Comparison of ENCODE assay signal across 8 mouse cellular contexts in the genomic region with DNA sequence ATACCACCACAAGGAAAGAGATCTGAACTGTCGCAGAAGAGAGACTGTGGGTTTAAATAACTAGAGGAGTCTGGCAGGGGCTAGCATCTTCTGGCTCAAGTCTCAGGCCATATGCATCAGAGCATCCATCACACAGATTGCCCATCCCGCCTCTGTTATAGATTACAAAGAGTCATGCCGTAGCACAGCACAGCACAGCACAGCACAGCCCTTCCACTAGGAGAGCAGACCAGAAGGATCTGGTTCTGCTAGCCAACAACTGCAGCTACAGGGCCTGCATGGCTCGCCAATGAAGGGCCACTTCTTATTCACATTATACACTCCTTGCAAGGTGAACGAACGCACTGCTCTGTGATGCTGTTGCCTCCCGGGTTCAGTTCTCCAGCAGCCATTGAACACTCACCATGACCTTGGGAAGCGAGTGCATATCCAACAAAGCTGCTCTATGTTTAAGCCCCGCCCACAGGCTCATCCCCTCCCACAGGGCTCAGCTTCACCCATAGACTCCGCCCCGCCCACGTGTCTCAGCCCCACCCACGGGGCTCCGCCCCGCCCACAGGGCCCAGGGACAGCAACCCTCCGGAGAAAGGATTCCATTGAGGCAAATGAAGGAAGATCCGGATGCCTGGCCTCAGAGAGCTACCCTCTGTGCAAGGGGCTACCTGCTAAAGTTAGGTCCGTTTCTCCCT. TPM values are rescaled to one million over a fixed set of nuclear protein-coding genes. Genes with fewer than 3 reads are reported as not detected.
DNase-seq lines count a peak whose midpoint lies in the region; ATAC-seq lines count a peak whose summit lies in the region.

No protein-coding gene starts in this region.

- peak; percentile 46 for DNase-seq in c-Kit-positive CD71-positive TER-119-negative erythroid progenitor cells, embryonic 14.5 days (ENCODE audit: low read depth)
- peak; percentile 83 for DNase-seq in neural tube, embryonic 11.5 days (ENCODE audit: low spot score)
- no peak for DNase-seq in spleen, postnatal 36 days (ENCODE audit: low spot score in 2 of 2)
- no peak for DNase-seq in right cerebral cortex, postnatal 14 days

- WGBS in midbrain, embryonic 12.5 days: 22% methylated on average over 18 of the region's 18 CpGs
- 25% methylated on average over 18 of the region's 18 CpGs for WGBS in midbrain, embryonic 15.5 days
- WGBS in hindbrain, embryonic 15.5 days: 24% methylated on average over 18 of the region's 18 CpGs
- 22% methylated on average over 18 of the region's 18 CpGs for WGBS in limb, embryonic 15.5 days
- WGBS in neural tube, embryonic 11.5 days: 16% methylated on average over 18 of the region's 18 CpGs

- H3K9me3 ChIP-seq in midbrain, embryonic 12.5 days: no peaks in the 10 kb centered on the region
- no peaks in the 10 kb centered on the region for H3K9me3 ChIP-seq in midbrain, embryonic 15.5 days
- no peaks in the 10 kb centered on the region for H3K9me3 ChIP-seq in hindbrain, embryonic 15.5 days
- H3K9me3 ChIP-seq in limb, embryonic 15.5 days: no peaks in the 10 kb centered on the region
- no peaks in the 10 kb centered on the region for H3K9me3 ChIP-seq in neural tube, embryonic 11.5 days (ENCODE audit: control insufficient read depth, low read length)

- peaks cover 7% of the 10 kb centered on the region for H3K4me1 ChIP-seq in midbrain, embryonic 12.5 days
- no peaks in the 10 kb centered on the region for H3K4me1 ChIP-seq in midbrain, embryonic 15.5 days
- peaks cover 3% of the 10 kb centered on the region; the same call in 1 of the 2 replicates for H3K4me1 ChIP-seq in hindbrain, embryonic 15.5 days (replicated peaks)
- H3K4me1 ChIP-seq in limb, embryonic 15.5 days: 0 out of 2 replicates have a peak, but pooled peaks cover 5% of the 10 kb centered on the region
- no peaks in the 10 kb centered on the region for H3K4me1 ChIP-seq in neural tube, embryonic 11.5 days (ENCODE audit: control insufficient read depth, insufficient read depth, low read length)

- peak overlapping the region; percentile 25; the same call in 1 of the 2 replicates for H3K4me2 ChIP-seq in midbrain, embryonic 12.5 days (replicated peaks)
- no peak overlapping the region for H3K4me2 ChIP-seq in midbrain, embryonic 15.5 days
- H3K4me2 ChIP-seq in hindbrain, embryonic 15.5 days: no peak overlapping the region
- H3K4me2 ChIP-seq in limb, embryonic 15.5 days: peak overlapping the region; percentile 4; the same call in 1 of the 2 replicates
- H3K4me2 ChIP-seq in neural tube, embryonic 11.5 days (ENCODE audit: low read depth): no peak overlapping the region

- H3K27me3 ChIP-seq in midbrain, embryonic 12.5 days: 0 out of 2 replicates have a peak, but pooled peaks cover 6% of the 10 kb centered on the region
- peaks cover 4% of the 10 kb centered on the region for H3K27me3 ChIP-seq in midbrain, embryonic 15.5 days (replicated peaks)
- no peaks in the 10 kb centered on the region for H3K27me3 ChIP-seq in hindbrain, embryonic 15.5 days
- H3K27me3 ChIP-seq in limb, embryonic 15.5 days: no peaks in the 10 kb centered on the region
- no peaks in the 10 kb centered on the region for H3K27me3 ChIP-seq in neural tube, embryonic 11.5 days (ENCODE audit: control insufficient read depth, insufficient read depth, low read length)

- ATAC-seq in midbrain, embryonic 12.5 days (ENCODE audit: low FRiP score, low read depth): 0 out of 2 replicates have a peak, but pooled peaks have one; percentile 27
- no peak for ATAC-seq in midbrain, embryonic 15.5 days (replicated peaks)
- ATAC-seq in hindbrain, embryonic 15.5 days (ENCODE audit: low FRiP score, low read depth): peak; percentile 19; the same call in 1 of the 2 replicates
- ATAC-seq in limb, embryonic 15.5 days (ENCODE audit: insufficient number of reproducible peaks, low FRiP score, low TSS enrichment, low read depth): no peak
- ATAC-seq in neural tube, embryonic 11.5 days (ENCODE audit: insufficient read depth, low FRiP score, low TSS enrichment): peak; percentile 13; the same call in 1 of the 2 replicates

- H3K9ac ChIP-seq in midbrain, embryonic 12.5 days (replicated peaks): no peak overlapping the region
- no peak overlapping the region for H3K9ac ChIP-seq in midbrain, embryonic 15.5 days
- H3K9ac ChIP-seq in hindbrain, embryonic 15.5 days: no peak overlapping the region
- no peak overlapping the region for H3K9ac ChIP-seq in limb, embryonic 15.5 days
- no peak overlapping the region for H3K9ac ChIP-seq in neural tube, embryonic 11.5 days (ENCODE audit: low read length)

- no peaks in the 10 kb centered on the region for H3K36me3 ChIP-seq in midbrain, embryonic 12.5 days
- no peaks in the 10 kb centered on the region for H3K36me3 ChIP-seq in midbrain, embryonic 15.5 days (replicated peaks)
- H3K36me3 ChIP-seq in hindbrain, embryonic 15.5 days: no peaks in the 10 kb centered on the region
- no peaks in the 10 kb centered on the region for H3K36me3 ChIP-seq in limb, embryonic 15.5 days
- H3K36me3 ChIP-seq in neural tube, embryonic 11.5 days (ENCODE audit: control insufficient read depth, insufficient read depth, low read length): no peaks in the 10 kb centered on the region

- H3K4me3 ChIP-seq in midbrain, embryonic 12.5 days: no peak overlapping the region
- H3K4me3 ChIP-seq in midbrain, embryonic 15.5 days: no peak overlapping the region
- no peak overlapping the region for H3K4me3 ChIP-seq in hindbrain, embryonic 15.5 days
- H3K4me3 ChIP-seq in limb, embryonic 15.5 days: no peak overlapping the region
- H3K4me3 ChIP-seq in neural tube, embryonic 11.5 days (ENCODE audit: low read depth, low read length): no peak overlapping the region

- H3K27ac ChIP-seq in midbrain, embryonic 12.5 days (replicated peaks): no peak overlapping the region
- no peak overlapping the region for H3K27ac ChIP-seq in midbrain, embryonic 15.5 days
- H3K27ac ChIP-seq in hindbrain, embryonic 15.5 days (replicated peaks): no peak overlapping the region
- no peak overlapping the region for H3K27ac ChIP-seq in limb, embryonic 15.5 days
- H3K27ac ChIP-seq in neural tube, embryonic 11.5 days (ENCODE audit: low read depth, low read length): no peak overlapping the region

RNA-seq across cellular contexts. Expression of a gene that starts 28.5 kb away (rescaled TPM):
- polyA plus RNA-seq in midbrain, embryonic 12.5 days (2016; fragmentation: Nextera tagmentation; extraction: Ambion mirVana): 8.3 and 8.4 TPM in 2 replicates
- polyA plus RNA-seq in midbrain, embryonic 15.5 days (2015; fragmentation: Nextera tagmentation; extraction: Ambion mirVana): 11.3 and 11.8 TPM in 2 replicates
- polyA plus RNA-seq in hindbrain, embryonic 15.5 days (2015; fragmentation: Nextera tagmentation; extraction: Ambion mirVana): 10.5 and 11.9 TPM in 2 replicates
- polyA plus RNA-seq in limb, embryonic 15.5 days (2015; fragmentation: Nextera tagmentation; extraction: Ambion mirVana): 10.8 and 10.9 TPM in 2 replicates
- 13.9 and 15.7 TPM in 2 replicates for polyA plus RNA-seq in neural tube, embryonic 11.5 days (2014; fragmentation: Nextera tagmentation; extraction: Ambion mirVana)

Comparison
In these comparisons a context has a peak if more than half of its experiments do, and no peak if none do; other contexts are left out.
1. ATAC-seq: peak in midbrain, embryonic 12.5 days (single experiment), hindbrain, embryonic 15.5 days (single experiment) and neural tube, embryonic 11.5 days (single experiment); none in midbrain, embryonic 15.5 days (single experiment) and limb, embryonic 15.5 days (single experiment).
2. H3K4me2 ChIP-seq: peak in midbrain, embryonic 12.5 days (single experiment) and limb, embryonic 15.5 days (single experiment); none in midbrain, embryonic 15.5 days (single experiment), hindbrain, embryonic 15.5 days (single experiment) and neural tube, embryonic 11.5 days (single experiment).
3. DNase-seq: peak in c-Kit-positive CD71-positive TER-119-negative erythroid progenitor cells, embryonic 14.5 days (single experiment) and neural tube, embryonic 11.5 days (single experiment); none in spleen, postnatal 36 days (0 of 2) and right cerebral cortex, postnatal 14 days (single experiment).